Mouse (Mus musculus) stomach, embryonic 16.5 days (tissue): ENCODE data around the gene Apoc1. TPM values are rescaled to one million over a fixed set of nuclear protein-coding genes. Genes with fewer than 3 reads are reported as not detected.

Source experiments
- ATAC-seq: fragments of 200-750 bp; cut with Nextera tagmentation; 2 replicates; pipeline ENCODE4 v1.8.0; 2017; ENCODE audit warnings: moderate number of reproducible peaks, moderate TSS enrichment; ENCODE audit not compliant: insufficient read depth, low FRiP score
- H3K27ac ChIP-seq: fragments of 300-500 bp; sonication (generic); 2 replicates; pipeline ENCODE4 v1.5.1; 2014; ENCODE audit warnings: low read length
- H3K27me3 ChIP-seq: fragments of 300-500 bp; sonication (generic); 2 replicates; pipeline ENCODE4 v1.6.1; 2014; ENCODE audit warnings: low read length, control low read depth, mixed read lengths; ENCODE audit not compliant: control insufficient read depth, insufficient read depth
- H3K36me3 ChIP-seq: fragments of 300-500 bp; sonication (generic); 2 replicates; pipeline ENCODE4 v1.6.1; 2014; ENCODE audit warnings: low read length; ENCODE audit not compliant: control insufficient read depth, insufficient read depth
- H3K4me1 ChIP-seq: fragments of 300-500 bp; sonication (generic); 2 replicates; pipeline ENCODE4 v1.6.1; 2014; ENCODE audit warnings: low read length, control low read depth, mixed read lengths; ENCODE audit not compliant: control insufficient read depth, insufficient read depth
- H3K4me2 ChIP-seq: fragments of 300-500 bp; sonication (generic); 2 replicates; pipeline ENCODE4 v1.6.1; 2014; ENCODE audit warnings: low read depth, low read length, mixed read lengths
- H3K4me3 ChIP-seq: fragments of 300-500 bp; sonication (generic); replicated peaks from 2 replicates; pipeline ENCODE4 v1.5.1; 2014; ENCODE audit warnings: mild to moderate bottlenecking, low read length
- H3K9ac ChIP-seq: fragments of 300-500 bp; sonication (generic); 2 replicates; pipeline ENCODE4 v1.6.1; 2014; ENCODE audit warnings: low read length
- H3K9me3 ChIP-seq: fragments of 300-500 bp; sonication (generic); replicated peaks from 2 replicates; pipeline ENCODE4 v1.6.1; 2016; ENCODE audit warnings: low read length, control low read depth; ENCODE audit not compliant: control insufficient read depth
- whole genome bisulfite sequencing: fragments of 180-500 bp; shearing (Covaris S2); extraction: QIAGEN DNeasy Blood & Tissue Kit; methylation state at CpG from one replicate; pipeline ENCODE4 v1.1.7; 2014; 5-methylcytosine and 5-hydroxymethylcytosine counted together
- polyA plus RNA-seq: library from polyadenylated mRNA; unstranded; fragments of >200 nt; fragmentation: Nextera tagmentation; extraction: Ambion mirVana; gene quantifications from 2 replicates; pipeline ENCODE4 v1.2.1, GENCODE M21; 2015

The Apoc1 gene
- polyA plus RNA-seq, 1 experiment from 2014 or later = 53.4 TPM

- Histone ChIP-seq H3K27ac (no peak overlapping the region), H3K9me3 (no peaks in the 10 kb centered on the region), H3K9ac (no peak overlapping the region), H3K4me1 (peaks cover 16% of the 10 kb centered on the region), H3K4me3 (no peak overlapping the region), H3K4me2 (no peak overlapping the region), H3K36me3 (no peaks in the 10 kb centered on the region), H3K27me3 (no peaks in the 10 kb centered on the region)
- 81% methylated on average over 2 of the region's 2 CpGs for WGBS
- no peak for ATAC-seq
These were observed 25.0 kb downstream of the Apoc1 start for GRCm38 (mm10) chr7:19667434-19667833.

- H3K9ac ChIP-seq = no peak overlapping the region
- no peaks in the 10 kb centered on the region for H3K9me3 ChIP-seq
- no peak overlapping the region for H3K27ac ChIP-seq
- ATAC-seq = no peak
- H3K4me2 ChIP-seq = no peak overlapping the region
- H3K27me3 ChIP-seq = no peaks in the 10 kb centered on the region
- WGBS = 61% methylated on average over 3 of the region's 3 CpGs
- no peak overlapping the region for H3K4me3 ChIP-seq
- peaks cover 16% of the 10 kb centered on the region for H3K4me1 ChIP-seq
- no peaks in the 10 kb centered on the region for H3K36me3 ChIP-seq
These were observed 25.7 kb downstream of the Apoc1 start for GRCm38 (mm10) chr7:19666750-19667149.

GRCm38 (mm10) chr7:19664955-19665841 is 27.3 kb downstream of the Apoc1 start, which contains the start of gene Clptm1:
TSS of gene Clptm1 (minus strand) at chr7:19665033.
- under 1% methylated on average over 61 of the region's 63 CpGs for WGBS
- Histone ChIP-seq H3K4me3 (peak within 1 kb of the TSS; percentile 99), H3K9me3 (no peaks in the 10 kb centered on the region), H3K27ac (peak within 1 kb of the TSS; percentile 97), H3K4me2 (peak within 1 kb of the TSS; percentile 81), H3K36me3 (no peaks in the 10 kb centered on the region), H3K27me3 (no peaks in the 10 kb centered on the region), H3K4me1 (peaks cover 16% of the 10 kb centered on the region), H3K9ac (peak within 1 kb of the TSS; percentile 91)
- peak; percentile 89 for ATAC-seq

GRCm38 (mm10) chr7:19664455-19664954 is 28.0 kb downstream of the Apoc1 start:
- H3K4me1 ChIP-seq = peaks cover 16% of the 10 kb centered on the region
- H3K4me2 ChIP-seq = peak overlapping the region; percentile 81
- peak overlapping the region; percentile 99 for H3K4me3 ChIP-seq
- H3K27ac ChIP-seq = peak overlapping the region; percentile 39; the same call in 1 of the 2 replicates
- H3K9ac ChIP-seq = peak overlapping the region; percentile 91
- H3K9me3 ChIP-seq = no peaks in the 10 kb centered on the region
- no peaks in the 10 kb centered on the region for H3K36me3 ChIP-seq
- ATAC-seq = peak; percentile 27
- WGBS = under 1% methylated on average over 37 of the region's 37 CpGs
- no peaks in the 10 kb centered on the region for H3K27me3 ChIP-seq

- 7% methylated on average over 8 of the region's 8 CpGs for WGBS
- H3K9me3 ChIP-seq = no peaks in the 10 kb centered on the region
- no peak for ATAC-seq
- peak overlapping the region; percentile 91 for H3K9ac ChIP-seq
- peaks cover 11% of the 10 kb centered on the region for H3K4me1 ChIP-seq
- H3K4me2 ChIP-seq = peak overlapping the region; percentile 81
- no peaks in the 10 kb centered on the region for H3K36me3 ChIP-seq
- H3K27me3 ChIP-seq = no peaks in the 10 kb centered on the region
- H3K27ac ChIP-seq = no peak overlapping the region
- peak overlapping the region; percentile 99 for H3K4me3 ChIP-seq
These were observed 28.5 kb downstream of the Apoc1 start for GRCm38 (mm10) chr7:19663940-19664339.

GRCm38 (mm10) chr7:19652614-19653013 is 39.8 kb downstream of the Apoc1 start:
- Histone ChIP-seq H3K9me3 (no peaks in the 10 kb centered on the region), H3K36me3 (peaks cover 14% of the 10 kb centered on the region), H3K4me2 (no peak overlapping the region), H3K27me3 (no peaks in the 10 kb centered on the region), H3K4me3 (no peak overlapping the region), H3K9ac (no peak overlapping the region), H3K4me1 (no peaks in the 10 kb centered on the region), H3K27ac (no peak overlapping the region)
- no peak for ATAC-seq
- WGBS = 93% methylated on average over 2 of the region's 2 CpGs

GRCm38 (mm10) chr7:19651063-19651786 is 41.2 kb downstream of the Apoc1 start:
- no peak for ATAC-seq
- Histone ChIP-seq H3K4me2 (no peak overlapping the region), H3K9me3 (no peaks in the 10 kb centered on the region), H3K4me1 (no peaks in the 10 kb centered on the region), H3K4me3 (no peak overlapping the region), H3K9ac (no peak overlapping the region), H3K27me3 (no peaks in the 10 kb centered on the region), H3K36me3 (peaks cover 14% of the 10 kb centered on the region), H3K27ac (no peak overlapping the region)
- WGBS = 76% methylated on average over 6 of the region's 6 CpGs

- Histone ChIP-seq H3K4me2 (no peak overlapping the region), H3K9ac (no peak overlapping the region), H3K9me3 (no peaks in the 10 kb centered on the region), H3K27ac (no peak overlapping the region), H3K4me1 (no peaks in the 10 kb centered on the region), H3K27me3 (no peaks in the 10 kb centered on the region), H3K4me3 (no peak overlapping the region), H3K36me3 (peaks cover 41% of the 10 kb centered on the region)
- WGBS = 94% methylated on average over 4 of the region's 4 CpGs
- ATAC-seq = no peak
These were observed 51.2 kb downstream of the Apoc1 start for GRCm38 (mm10) chr7:19641223-19641622.
